Mouse (Mus musculus) erythroblast, embryonic 14.5 days (primary cell): Measurements from ENCODE around the gene 4933424G06Rik.

Experiments
- GATA1 ChIP-seq: IDR thresholded peaks from 2 replicates; pipeline ENCODE4 v1.6.1; 2012; ENCODE audit warnings: low read length, inconsistent platforms, mixed read lengths
- TAL1 ChIP-seq: IDR thresholded peaks from 3 replicates; pipeline ENCODE4 v1.6.1; 2012; ENCODE audit warnings: low read length, inconsistent platforms, mixed read lengths

DNA sequence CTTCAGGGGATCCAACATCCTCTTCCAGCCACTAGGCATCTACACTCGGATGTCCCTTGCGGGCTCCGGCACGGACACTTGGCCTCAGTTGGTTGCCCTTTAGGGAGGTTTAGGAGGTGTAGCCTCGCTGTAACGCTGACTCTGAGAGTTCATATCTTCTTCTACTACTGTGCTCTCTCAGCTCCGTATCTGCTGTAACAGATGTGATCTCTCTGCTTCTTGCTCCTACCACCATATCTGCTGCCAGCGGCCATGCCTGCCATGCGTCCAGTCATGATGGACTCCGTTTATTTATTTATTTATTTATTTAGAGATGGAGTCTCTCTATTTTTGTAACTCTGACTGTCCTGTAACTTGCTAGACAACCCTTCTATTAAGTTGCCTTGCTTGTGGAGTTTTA, 38.7 kb upstream of the 4933424G06Rik start:
- peak; percentile 38; the same call in 1 of the 3 replicates for TF ChIP-seq TAL1
- TF ChIP-seq GATA1, result no peak
